Mouse (Mus musculus) bone marrow macrophage, adult 2 months (primary cell): Measurements from ENCODE around the gene Fam241b. TPM values are rescaled to one million over a fixed set of nuclear protein-coding genes. Genes with fewer than 3 reads are reported as not detected.
A peak's percentile ranks its signal among the peaks of the same experiment; 100 is the strongest.

Experiments used
- H3K27ac ChIP-seq: 2 replicates; pipeline ENCODE4 v1.5.1; 2012; ENCODE audit warnings: low read depth, low read length; ENCODE audit not compliant: insufficient read depth
- H3K4me1 ChIP-seq: 2 replicates; pipeline ENCODE4 v1.6.1; 2012; ENCODE audit warnings: low read length; ENCODE audit not compliant: control insufficient read depth, insufficient read depth
- H3K4me3 ChIP-seq: 2 replicates; pipeline ENCODE4 v1.5.1; 2012; ENCODE audit warnings: mild to moderate bottlenecking, low read length, moderate library complexity; ENCODE audit not compliant: insufficient read depth
- CTCF ChIP-seq: IDR thresholded peaks from 2 replicates; pipeline ENCODE4 v1.5.1; 2012; ENCODE audit warnings: low read depth, mild to moderate bottlenecking, low read length, moderate library complexity
- POLR2A ChIP-seq: IDR thresholded peaks from 2 replicates; pipeline ENCODE4 v1.6.1; 2012; ENCODE audit warnings: mild to moderate bottlenecking, low read depth, low read length, borderline replicate concordance
- polyA plus RNA-seq: library from polyadenylated mRNA; stranded (reverse); fragments of >200 nt; gene quantifications from 2 replicates; pipeline ENCODE4 v1.2.4, GENCODE M21; 2012; ENCODE audit not compliant: missing spikeins, insufficient read depth, insufficient read length

Gene Fam241b
- not detected in 2 replicates for polyA plus RNA-seq

GRCm38 (mm10) chr10:62143820-62144219 lies at the start of gene Fam241b:
Gene Fam241b (minus strand): TSS chr10:62143920.
- TF ChIP-seq POLR2A (no peak), CTCF (no peak)

GRCm38 (mm10) chr10:62192701-62193157 lies 49.0 kb upstream of the Fam241b start:
- TF ChIP-seq POLR2A = no peak
- TF ChIP-seq CTCF = no peak

More at GRCm38 (mm10) chr10:62143820-62144219, at the start of gene Fam241b:
- Histone ChIP-seq H3K4me3 (no peak within 1 kb of the TSS), H3K4me1 (no peaks in the 10 kb centered on the region), H3K27ac (no peak within 1 kb of the TSS)

GRCm38 (mm10) chr10:62190821-62191220 lies 47.1 kb upstream of the Fam241b start:
- Histone ChIP-seq H3K4me3 (no peak overlapping the region), H3K4me1 (no peaks in the 10 kb centered on the region), H3K27ac (no peak overlapping the region)
- TF ChIP-seq CTCF (no peak), POLR2A (no peak)

More at GRCm38 (mm10) chr10:62192701-62193157, 49.0 kb upstream of the Fam241b start:
- no peak overlapping the region for H3K27ac ChIP-seq
- H3K4me1 ChIP-seq = no peaks in the 10 kb centered on the region
- H3K4me3 ChIP-seq = no peak overlapping the region

- no peak overlapping the region for H3K27ac ChIP-seq
- H3K4me1 ChIP-seq = no peaks in the 10 kb centered on the region
- no peak overlapping the region for H3K4me3 ChIP-seq
- no peak for TF ChIP-seq CTCF
Measured at GRCm38 (mm10) chr10:62189910-62190309, 46.2 kb upstream of the Fam241b start.

- no peak overlapping the region for H3K4me3 ChIP-seq
- TF ChIP-seq CTCF (no peak), POLR2A (no peak)
Measured at GRCm38 (mm10) chr10:62189303-62189702, 45.6 kb upstream of the Fam241b start.

GRCm38 (mm10) chr10:62186882-62187281 lies 43.2 kb upstream of the Fam241b start:
- Histone ChIP-seq H3K4me3 (no peak overlapping the region), H3K4me1 (no peaks in the 10 kb centered on the region), H3K27ac (no peak overlapping the region)
- TF ChIP-seq POLR2A = no peak
- TF ChIP-seq CTCF = peak; percentile 85

More at GRCm38 (mm10) chr10:62189303-62189702, 45.6 kb upstream of the Fam241b start:
- no peak overlapping the region for H3K27ac ChIP-seq
- no peaks in the 10 kb centered on the region for H3K4me1 ChIP-seq

GRCm38 (mm10) chr10:62183053-62183452 lies 39.3 kb upstream of the Fam241b start:
- Histone ChIP-seq H3K4me1 (no peaks in the 10 kb centered on the region), H3K4me3 (no peak overlapping the region)
- peak; percentile 99 for TF ChIP-seq CTCF
- no peak for TF ChIP-seq POLR2A

GRCm38 (mm10) chr10:62182471-62183014 lies 38.8 kb upstream of the Fam241b start:
- no peak for TF ChIP-seq POLR2A
- TF ChIP-seq CTCF = no peak
- Histone ChIP-seq H3K4me1 (no peaks in the 10 kb centered on the region), H3K4me3 (no peak overlapping the region), H3K27ac (no peak overlapping the region)

More at GRCm38 (mm10) chr10:62183053-62183452, 39.3 kb upstream of the Fam241b start:
- no peak overlapping the region for H3K27ac ChIP-seq

- H3K27ac ChIP-seq = no peak overlapping the region
- H3K4me3 ChIP-seq = no peak overlapping the region
- no peaks in the 10 kb centered on the region for H3K4me1 ChIP-seq
- TF ChIP-seq POLR2A = no peak
- TF ChIP-seq CTCF = no peak
Measured at GRCm38 (mm10) chr10:62181701-62182100, 38.0 kb upstream of the Fam241b start.

- TF ChIP-seq CTCF (no peak), POLR2A (no peak)
- no peak overlapping the region for H3K4me3 ChIP-seq
- H3K4me1 ChIP-seq = no peaks in the 10 kb centered on the region
- no peak overlapping the region for H3K27ac ChIP-seq
Measured at GRCm38 (mm10) chr10:62179944-62180343, 36.2 kb upstream of the Fam241b start.
